Mouse (Mus musculus) kidney, postnatal 14 days (tissue): ENCODE measurements around the gene Ccl4.

Source experiments
- DNase-seq: peaks from one replicate; pipeline ENCODE4 v3.0.0; 2022; ENCODE audit warnings: mixed read lengths

The Ccl4 gene

GRCm38 (mm10) chr11:83689918-83690317 lies 27.5 kb downstream of the Ccl4 start:
- no peak for DNase-seq

- DNase-seq: no peak
Measured at GRCm38 (mm10) chr11:83692008-83692407, 29.6 kb downstream of the Ccl4 start.

GRCm38 (mm10) chr11:83703705-83704104 lies 41.3 kb downstream of the Ccl4 start, which contains the start of gene Wfdc17:
TSS of gene Wfdc17 (plus strand) at chr11:83703991.
- DNase-seq: no peak

DNA sequence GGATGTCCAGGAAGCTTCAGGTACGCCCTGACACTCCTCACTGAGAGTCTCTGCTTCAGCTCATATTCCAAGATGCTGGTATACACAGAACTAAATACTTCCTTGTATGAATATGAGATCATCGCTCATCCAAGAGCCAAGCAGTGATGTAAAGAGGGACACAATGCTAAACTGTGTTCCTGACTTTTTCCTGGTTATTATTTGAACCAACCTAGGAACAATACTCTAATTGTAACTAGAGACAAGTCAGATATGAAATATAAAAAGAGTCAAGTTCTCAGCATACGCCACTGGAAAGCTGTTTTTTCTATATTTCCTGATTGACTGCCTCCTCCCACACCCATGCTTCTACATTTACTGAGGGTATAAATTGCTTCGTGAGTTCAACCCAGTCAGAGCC lies 46.3 kb downstream of the Ccl4 start, which contains the start of gene Wfdc18:
Wfdc18 (plus strand) TSS at position 301 of the 400 bp plus-strand sequence.
- DNase-seq: no peak

GRCm38 (mm10) chr11:83709683-83710082 lies 47.3 kb downstream of the Ccl4 start:
- DNase-seq: no peak

DNA sequence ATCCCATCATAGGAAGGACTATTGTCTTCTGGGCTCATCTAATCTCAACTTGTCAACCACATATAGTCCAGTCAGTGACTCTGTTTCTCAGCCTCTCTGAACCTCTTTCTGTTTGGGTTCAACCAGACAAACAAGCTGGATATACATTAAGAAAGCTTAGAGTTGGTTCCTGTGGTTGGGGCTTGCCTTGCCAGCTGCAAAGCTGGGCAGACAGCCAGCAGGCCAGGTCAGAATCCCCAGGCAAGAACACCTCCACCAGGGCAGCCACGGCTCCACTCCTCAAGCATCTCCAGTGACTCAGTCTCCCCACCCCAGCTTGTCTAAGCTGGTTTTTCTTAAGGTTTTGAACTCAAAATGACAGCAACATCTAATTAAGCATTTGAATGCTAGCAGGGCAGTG lies 50.3 kb downstream of the Ccl4 start:
- no peak for DNase-seq

DNA sequence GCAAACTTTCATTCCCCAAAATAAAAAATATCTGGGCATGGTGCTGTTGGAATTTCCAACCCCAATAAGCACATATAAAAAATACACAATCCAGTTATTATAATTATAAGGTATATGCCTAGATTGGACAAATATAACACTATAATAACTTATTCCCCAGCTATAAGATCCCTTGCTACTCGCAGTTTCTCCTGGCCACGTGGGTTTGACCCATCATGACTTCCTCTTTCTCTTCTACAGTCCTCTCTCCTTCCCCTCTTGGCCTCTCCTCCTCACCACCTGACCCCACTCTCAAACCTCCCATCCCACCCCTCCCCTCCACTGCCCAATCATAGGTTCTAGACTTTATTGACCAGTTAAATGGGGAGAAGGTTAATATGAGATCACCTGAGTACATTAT lies 51.5 kb downstream of the Ccl4 start:
- no peak for DNase-seq
